Mouse (Mus musculus): ENCODE results near the gene Clrn2. TPM values are rescaled to one million over a fixed set of nuclear protein-coding genes. Genes with fewer than 3 reads are reported as not detected.
"Not testable (repeated sequence)": the region's sequence is repeated elsewhere in the genome, so short reads cannot be mapped to it uniquely, and the experiment has no call there.

Clrn2 gene
- under 1 TPM; 0.37 to 0.53 TPM for total RNA-seq (2021)

DNA sequence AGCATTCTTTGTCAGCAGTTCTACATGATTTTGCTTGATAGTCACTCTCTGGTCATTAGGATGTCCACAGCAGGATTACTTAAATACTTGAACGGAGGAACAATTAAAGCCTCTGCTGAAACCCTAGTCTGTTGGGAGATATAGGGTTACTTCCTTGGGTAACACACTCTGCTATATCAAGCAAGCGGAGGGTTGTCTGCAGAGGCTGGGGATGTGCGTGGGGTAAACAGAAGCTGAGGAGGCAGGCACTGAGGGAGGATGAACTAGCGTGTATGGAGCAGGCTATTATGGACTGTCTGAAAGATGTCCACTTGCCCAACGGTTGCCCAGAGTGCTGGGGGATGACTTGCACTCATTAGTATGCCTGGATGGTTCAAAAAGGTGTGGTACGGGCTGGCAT lies at the start of gene Clrn2:
Gene Clrn2, plus strand, starts transcription at position 301 of the 400 bp plus-strand sequence.
- DNase-seq (ENCODE audit: low spot score in 2 of 2), result peak in 1 of 2 experiments; percentile 26
- intact Hi-C loops (cut with DNase I), result no loop called here

DNA sequence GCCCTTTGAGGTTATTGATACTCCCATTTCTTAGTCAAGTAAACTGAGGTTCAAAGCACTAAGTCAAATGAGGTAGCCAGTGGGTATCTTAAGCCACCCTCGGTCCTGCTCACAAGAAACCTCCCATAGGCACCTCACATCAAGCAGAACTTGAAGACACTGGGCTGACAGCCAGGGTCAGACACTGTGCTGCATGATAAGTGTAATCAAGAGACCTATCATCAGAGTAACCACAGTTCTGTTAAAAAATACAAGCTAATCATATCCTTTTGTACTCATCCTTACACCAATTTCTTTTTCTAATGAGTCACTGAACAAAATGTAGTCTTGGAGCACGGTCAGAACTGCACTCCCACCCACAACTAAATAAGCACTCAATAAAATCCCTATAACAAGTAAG lies 47.4 kb upstream of the Clrn2 start:
- no peak for DNase-seq (ENCODE audit: low spot score in 2 of 2)
- intact Hi-C loops (cut with DNase I), result loop anchor here (10.0 kb wide), 1 partner anchor 111 kb away; no protein-coding TSS in a partner anchor

DNA sequence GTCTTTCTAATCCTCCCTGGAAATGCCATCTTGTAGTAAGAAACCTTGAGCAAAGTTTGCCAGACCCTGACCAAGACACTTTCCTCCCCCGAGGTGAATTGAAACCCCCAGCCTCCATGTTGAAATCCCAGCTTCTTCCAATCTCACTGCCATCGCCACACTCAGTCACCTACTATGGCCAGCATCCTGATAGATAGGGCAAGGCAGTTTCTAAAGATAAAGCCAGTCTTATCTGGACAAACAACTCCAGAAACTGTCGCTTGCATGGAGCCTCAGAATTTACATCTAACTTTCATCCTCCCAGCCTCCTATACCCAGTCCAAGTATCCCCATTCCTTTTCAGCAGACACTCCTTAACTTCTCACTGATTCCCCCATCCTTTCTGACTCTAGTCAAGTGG lies 37.1 kb upstream of the Clrn2 start:
- no peak for DNase-seq (ENCODE audit: low spot score in 2 of 2)
- intact Hi-C loops (cut with DNase I), result no loop called here

DNA sequence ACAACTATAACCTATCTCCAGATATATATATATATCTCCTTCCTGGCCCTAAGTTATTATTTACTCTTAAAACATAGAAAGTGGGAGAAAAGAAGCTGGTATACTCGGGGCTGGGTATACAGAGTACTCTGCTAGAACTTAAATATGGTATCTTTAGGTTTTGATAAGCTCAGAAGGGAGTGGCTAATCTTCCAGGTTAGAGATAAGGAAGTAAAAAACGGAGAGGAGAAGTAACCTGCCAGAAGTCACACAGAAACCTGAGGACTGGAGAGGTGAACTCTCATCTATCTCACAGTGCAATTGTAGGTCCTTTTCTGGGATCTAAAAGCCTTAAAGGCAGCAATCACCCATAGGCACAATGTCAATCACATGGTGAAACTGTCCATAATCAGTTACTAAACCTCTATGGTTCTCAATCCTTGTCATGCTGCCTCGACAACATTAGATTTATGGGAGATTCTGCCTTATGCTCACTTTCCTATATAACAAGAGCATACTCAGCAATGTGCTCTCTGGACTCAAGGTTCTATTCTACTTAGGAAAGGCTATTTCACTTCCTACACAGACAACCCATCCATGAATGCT lies 35.6 kb upstream of the Clrn2 start:
- intact Hi-C loops (cut with DNase I), result no loop called here
- no peak for DNase-seq (ENCODE audit: low spot score in 2 of 2)

DNA sequence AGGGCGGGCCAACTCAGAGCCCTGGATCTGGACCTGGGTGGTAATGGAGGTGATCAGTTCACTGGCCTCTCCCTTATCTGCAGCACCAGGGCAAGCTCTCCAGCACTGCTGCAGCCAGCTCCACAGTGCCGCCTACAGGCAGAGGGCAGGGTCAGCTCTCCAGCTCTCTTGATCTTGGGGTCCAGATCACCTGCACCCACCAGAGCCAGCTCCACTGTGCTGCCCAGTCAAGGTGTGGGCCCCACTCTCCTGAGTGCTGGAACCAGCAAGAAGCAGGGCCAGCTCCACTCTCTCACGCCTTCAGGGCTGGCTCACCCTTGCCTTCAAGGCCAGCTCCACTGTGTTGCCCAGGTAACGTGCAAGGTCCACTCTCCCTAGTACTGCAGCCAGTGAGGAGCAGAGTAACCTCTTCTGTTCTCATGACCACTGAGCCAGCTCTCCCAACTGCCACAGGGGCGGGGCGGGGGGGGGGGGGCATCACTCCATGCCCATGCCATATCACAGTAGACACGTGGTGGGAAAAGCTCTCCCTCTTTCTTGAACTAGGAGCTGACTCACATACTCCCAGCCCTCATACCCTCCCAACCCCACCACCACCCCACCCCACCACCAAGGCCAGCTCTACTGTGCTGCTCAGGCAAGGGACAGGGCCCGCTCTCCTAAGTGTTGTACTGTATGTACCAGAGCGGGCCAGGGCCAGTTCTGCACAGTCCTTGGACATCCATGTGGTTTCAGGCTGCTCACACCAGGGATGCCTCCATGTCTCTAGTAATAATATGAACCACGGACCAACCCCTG lies 33.5 kb upstream of the Clrn2 start:
- intact Hi-C loops (cut with DNase I), result no loop called here
- no peak for DNase-seq (ENCODE audit: low spot score in 2 of 2)

DNA sequence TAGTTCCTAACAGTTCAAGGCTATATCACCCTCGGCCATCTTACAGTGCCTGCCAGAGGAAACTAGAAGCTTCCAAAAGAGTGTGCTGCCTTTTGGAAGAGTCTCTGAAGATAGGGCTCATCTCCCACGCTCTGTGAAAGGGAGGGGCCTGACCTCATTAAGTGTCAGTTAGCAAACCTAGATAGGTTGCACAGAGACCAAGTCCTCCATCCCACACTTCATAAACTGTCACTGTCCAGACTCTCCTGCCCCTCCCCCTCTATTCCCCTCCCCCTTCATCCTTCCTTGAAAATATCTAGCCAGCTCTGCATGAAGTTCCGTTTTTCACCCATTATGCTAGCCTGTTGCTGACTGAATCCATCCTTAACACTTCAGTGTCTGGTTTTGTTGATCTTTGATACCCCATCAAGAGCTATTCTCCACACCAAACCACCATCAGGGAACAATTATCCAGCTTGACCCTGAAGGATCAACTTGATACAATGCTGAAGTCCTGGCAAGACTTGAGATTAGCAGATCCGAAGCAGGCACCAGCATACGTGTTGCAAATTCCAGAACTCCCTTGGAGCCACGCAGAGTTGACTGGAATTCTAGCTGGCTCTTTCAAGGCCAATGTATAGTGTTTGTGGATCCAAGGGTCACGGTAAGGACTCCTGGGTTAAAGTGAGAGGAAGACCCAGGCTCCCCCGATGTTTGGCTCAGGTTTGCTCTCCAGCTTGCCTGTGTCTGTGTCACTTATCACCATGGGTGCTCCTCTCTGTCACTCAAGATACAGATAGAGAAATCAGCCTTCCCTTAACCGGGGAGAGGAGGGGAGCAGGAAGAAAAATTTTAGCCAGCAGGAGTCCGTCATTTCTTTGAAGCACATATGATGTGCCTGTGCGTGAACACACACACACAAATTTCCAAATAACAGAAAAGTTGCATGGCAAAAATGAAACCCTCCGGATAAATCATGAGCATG lies 31.4 kb upstream of the Clrn2 start:
- intact Hi-C loops (cut with DNase I), result no loop called here

DNA sequence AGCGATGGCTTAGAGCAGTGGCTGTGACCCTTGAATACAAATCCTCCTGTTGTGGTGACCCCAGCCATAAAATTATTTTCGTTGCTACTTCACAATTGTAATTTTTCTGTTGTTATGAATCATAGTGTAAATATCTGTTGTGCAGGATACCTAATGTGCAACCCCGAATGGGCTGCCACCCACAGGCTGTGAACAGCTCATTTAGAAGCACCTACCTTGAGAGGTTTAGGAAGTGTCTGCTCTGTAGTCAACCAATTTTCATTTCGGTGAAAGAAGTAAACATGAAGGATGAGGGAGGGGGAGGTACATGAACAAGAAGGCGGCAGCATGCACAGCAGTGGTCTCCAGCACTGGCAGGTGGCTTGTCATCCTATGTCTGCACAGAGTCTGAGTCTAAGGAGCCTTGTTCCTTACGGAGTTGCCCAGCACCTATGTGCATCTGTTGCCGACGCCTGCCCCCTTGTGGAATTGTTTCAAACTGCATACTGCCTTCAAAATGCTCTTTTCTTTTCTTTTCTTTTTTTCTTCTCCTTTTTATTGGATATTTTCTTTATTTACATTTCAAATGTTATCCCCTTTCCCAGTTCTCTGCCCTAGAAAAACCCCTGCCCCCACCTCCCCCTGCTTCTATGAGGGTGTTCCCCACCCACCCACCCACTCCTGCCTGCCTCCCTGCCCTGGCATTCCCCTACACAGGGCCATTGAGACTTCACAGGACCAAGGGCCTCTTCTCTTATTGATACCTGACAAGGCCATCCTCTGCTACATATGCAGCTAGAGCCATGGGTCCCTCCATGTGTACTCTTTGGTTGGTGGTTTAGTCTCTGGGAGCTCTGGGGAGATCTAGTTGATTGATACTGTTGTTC lies 29.3 kb upstream of the Clrn2 start:
- DNase-seq (ENCODE audit: low spot score in 2 of 2), result peak; percentile 55 to 71
- intact Hi-C loops (cut with DNase I), result loop anchor here (1.0 kb wide), 1 partner anchor 1140 kb away; no protein-coding TSS in a partner anchor

More for the DNA sequence above, 31.4 kb upstream of the Clrn2 start:
- DNase-seq (ENCODE audit: low spot score in 2 of 2), result no peak

DNA sequence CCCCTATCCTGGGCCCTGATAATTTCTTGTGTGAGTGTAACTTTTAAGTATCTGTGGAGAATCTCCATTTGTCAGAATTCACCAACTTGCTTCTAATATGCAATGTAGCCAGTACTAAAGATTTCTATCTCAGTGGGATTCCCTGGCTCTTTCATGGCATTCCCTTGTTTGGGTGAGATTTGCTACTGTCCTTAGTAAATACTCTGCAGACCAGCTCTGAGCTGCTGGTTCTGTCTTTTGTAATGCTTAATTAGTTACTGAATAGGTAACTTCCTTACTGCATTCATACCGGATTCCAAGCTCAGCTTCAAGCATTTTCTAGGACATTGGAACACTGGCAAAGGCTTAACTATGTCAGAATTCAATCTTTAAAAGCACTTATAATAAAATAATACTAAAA lies 27.8 kb upstream of the Clrn2 start:
- not testable (repeated sequence) for DNase-seq (ENCODE audit: low spot score in 2 of 2)
- intact Hi-C loops (cut with DNase I), result loop anchor here (5.0 kb wide), 1 partner anchor 1123 kb away; no protein-coding TSS in a partner anchor

DNA sequence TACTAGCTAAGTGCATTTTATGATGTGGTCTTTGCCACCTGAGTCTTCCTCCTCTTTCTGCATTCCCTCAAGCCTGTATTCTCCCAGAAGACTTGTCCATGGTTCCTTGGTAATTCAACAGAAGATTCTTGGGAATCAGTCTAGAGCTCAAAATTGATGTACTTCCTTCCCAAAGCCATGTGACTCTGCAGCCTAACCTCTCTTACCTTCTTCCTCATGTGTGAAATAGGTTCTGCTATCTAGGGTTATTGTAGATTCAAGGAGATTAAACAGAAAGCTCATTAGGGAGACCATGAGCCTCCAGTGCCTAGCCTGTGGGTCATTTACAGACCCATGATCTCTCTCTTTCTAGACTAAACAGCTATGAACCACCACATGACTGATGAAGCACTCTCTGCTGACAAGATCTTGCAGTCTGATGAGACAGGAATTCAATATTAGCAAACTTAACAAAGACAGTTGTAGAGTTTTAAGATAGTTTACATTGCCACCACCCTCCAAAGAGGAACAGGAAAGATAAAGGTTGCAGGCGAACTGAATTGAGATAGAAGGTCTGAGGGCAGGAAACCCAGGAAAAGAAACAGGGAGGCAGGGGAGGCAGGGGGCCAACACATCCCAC lies 27.0 kb upstream of the Clrn2 start:
- DNase-seq (ENCODE audit: low spot score in 2 of 2), result no peak
- intact Hi-C loops (cut with DNase I), result loop anchor here (5.0 kb wide), 1 partner anchor 1124 kb away; no protein-coding TSS in a partner anchor

DNA sequence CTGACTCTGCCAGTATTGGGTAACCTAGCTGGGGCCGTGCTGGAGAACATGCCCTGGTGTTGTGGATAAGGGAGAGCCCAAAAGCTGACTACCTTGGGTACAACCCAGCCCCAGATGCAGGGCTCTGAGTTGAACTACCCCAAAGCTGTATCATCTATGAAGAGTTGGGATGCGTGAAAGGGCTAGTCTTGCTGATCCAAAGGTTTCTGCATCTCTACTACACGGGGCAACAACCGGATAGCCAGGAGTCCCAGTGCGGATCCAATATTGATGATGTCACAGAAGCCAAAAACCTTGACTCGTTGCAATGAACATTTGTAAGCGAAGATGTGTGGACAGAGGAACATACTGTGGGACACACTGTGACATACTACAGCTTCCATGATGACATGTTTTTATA lies 25.7 kb upstream of the Clrn2 start:
- intact Hi-C loops (cut with DNase I), result loop anchor here (5.0 kb wide), 1 partner anchor 1126 kb away; no protein-coding TSS in a partner anchor
- DNase-seq (ENCODE audit: low spot score in 2 of 2), result no peak

DNA sequence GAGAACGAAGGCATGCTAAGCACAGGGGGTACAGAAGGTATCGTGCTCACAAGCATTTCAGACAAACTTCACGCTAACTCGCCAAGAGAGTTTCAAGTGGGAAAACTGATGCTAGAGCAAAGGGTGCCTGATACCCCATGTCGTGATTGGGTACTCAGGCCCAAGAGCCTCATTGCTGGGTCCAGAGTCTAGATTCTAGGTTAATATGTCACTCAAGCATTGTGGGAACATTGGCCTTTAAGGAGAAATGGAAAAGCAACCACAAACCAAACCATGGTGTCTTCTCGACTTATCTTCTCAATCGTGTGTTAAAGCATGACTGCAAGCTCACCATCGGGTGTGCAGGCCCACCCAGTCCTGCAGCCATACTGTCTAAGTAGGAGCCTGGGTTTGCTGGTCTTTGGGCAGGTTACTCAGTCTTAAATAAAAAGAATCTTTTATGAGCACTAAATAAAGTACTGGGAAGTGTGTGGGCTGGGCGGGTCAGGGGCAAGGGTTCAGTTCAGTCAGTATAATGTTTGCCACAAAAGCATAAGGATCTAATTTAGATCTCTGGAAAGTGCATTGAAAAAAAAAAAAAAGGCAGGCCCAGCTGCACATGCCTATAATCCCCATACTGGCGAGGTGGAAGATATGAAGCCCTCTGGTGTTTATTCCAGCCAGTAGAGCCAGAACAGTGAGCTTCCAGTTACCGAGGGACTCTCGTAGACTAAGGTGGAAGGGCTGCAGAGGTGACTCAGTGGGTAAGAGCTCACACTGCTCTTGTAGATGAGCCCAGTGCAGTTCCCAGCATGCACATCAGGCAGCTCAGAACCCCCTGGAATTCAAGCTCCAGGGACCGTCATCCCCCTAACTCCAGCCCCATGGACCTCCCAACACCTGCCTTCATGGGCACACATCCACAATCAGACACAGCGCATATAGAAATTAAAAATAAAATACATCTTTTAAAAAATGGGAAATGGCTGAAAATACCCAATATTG lies 17.3 kb upstream of the Clrn2 start:
- intact Hi-C loops (cut with DNase I), result loop anchor here (10.0 kb wide), 1 partner anchor 1761 kb away; no protein-coding TSS in a partner anchor
- no peak for DNase-seq (ENCODE audit: low spot score in 2 of 2)

DNA sequence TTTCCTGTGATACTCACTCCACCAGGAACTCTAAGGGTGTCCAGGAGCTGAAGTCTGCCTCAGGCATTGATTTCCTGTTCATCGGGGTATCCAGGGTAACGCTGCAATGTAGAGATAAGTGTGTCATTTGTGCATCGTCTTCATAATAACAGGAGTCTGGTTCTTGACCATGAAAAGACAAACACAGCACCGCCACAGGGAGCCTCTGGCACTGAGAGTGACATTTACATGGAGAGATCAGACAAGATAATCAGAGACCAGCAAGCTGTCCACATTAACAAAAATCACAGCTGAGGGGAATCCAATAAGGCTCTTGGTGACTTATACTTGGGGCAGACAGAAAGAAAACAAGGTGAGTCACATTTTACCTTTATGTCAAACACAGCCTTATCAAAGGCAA lies 15.7 kb upstream of the Clrn2 start:
- intact Hi-C loops (cut with DNase I), result loop anchor here (10.0 kb wide), 1 partner anchor 1763 kb away; no protein-coding TSS in a partner anchor
- no peak for DNase-seq (ENCODE audit: low spot score in 2 of 2)

DNA sequence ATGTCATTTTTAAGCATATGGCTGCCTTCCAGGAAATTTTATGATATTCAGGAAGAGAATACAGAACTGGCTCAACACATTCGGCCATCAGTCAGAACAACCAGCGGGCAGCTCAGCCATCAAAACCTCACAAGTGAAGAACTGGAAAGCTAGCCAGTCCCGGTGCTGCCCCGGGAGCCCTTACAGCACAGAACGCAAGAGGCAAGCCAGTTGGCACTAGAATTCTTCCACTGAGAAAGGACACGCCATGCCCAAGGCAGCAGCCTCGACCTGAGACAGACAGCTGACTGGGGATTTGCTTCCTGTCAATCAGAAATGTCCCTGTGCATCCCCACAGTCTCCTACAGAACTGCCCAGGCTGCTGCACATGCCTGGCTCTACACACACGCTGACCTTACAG lies 15.2 kb upstream of the Clrn2 start:
- no peak for DNase-seq (ENCODE audit: low spot score in 2 of 2)
- intact Hi-C loops (cut with DNase I), result loop anchor here (10.0 kb wide), 1 partner anchor 1764 kb away; no protein-coding TSS in a partner anchor

DNA sequence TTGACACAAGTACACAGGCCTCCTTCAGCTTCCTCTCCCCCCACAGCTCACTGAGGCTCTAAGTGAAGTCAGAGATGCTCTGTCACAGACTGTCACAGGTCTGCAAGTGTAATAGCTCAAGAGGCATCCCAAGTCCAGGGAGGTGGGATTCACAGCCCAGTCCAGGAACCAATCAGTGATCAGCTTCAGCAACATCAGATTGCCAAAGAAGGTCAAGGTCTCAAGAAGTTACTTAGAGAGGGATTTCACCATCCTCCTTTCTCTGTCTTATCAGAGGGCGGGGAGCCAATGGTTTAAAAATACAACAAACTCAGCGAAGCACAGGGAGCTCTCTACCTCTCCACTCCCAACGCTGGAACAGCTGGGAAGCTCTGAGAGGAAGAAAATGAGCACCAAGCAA lies 12.4 kb upstream of the Clrn2 start:
- intact Hi-C loops (cut with DNase I), result no loop called here
- no peak for DNase-seq (ENCODE audit: low spot score in 2 of 2)

DNA sequence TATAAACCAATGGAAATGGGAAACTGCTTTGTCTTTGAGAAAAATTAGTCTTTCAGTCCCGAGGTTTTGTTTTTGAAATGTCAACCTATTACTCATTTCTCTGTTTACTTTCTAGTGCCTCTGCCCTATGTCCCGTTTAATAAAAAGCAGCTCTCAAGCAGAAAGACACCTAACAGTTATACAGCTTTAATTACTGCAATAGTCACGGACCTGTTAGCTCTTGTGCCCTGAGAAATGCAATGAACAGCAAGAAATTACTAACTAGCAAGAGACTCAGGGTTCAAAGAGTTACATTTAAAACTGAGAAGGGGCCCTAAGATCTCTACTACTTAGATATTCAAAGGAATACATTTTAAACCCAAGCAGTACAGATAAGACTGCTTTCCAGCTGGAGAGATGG lies 11.8 kb upstream of the Clrn2 start:
- no peak for DNase-seq (ENCODE audit: low spot score in 2 of 2)
- intact Hi-C loops (cut with DNase I), result no loop called here

DNA sequence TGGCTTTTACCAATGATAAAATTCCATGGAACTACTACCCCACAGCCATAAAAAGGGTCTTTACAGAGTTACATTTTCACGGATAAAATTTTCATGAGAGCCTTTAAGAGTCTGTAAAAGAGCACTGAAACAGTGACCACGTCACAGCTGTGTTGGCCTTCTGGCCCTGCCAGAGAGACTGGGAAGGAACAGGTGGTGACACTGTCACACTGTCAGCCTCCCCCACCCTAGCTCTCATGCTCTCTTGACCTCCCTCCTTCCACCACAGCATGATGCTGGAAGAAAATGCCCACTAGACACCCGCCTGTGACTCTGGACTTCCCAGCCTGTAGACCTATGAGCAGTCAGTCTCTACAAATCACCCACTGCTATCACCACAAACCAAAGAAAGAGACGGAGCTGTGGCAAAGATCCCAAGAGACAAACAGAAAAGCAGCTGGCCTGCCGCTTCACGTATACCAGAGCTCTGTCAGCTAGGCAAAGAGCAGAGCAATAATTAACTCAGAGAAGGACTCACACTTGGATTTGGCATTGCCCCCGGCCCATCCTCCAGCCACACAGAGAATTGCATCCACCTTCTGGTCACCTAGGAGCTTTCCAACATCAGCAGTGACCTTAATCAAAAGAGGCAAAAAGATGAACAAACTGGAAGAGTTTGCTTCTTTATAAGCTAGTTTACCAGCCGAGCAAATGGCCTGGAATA lies 9.3 kb upstream of the Clrn2 start:
- intact Hi-C loops (cut with DNase I), result no loop called here
- no peak for DNase-seq (ENCODE audit: low spot score in 2 of 2)

DNA sequence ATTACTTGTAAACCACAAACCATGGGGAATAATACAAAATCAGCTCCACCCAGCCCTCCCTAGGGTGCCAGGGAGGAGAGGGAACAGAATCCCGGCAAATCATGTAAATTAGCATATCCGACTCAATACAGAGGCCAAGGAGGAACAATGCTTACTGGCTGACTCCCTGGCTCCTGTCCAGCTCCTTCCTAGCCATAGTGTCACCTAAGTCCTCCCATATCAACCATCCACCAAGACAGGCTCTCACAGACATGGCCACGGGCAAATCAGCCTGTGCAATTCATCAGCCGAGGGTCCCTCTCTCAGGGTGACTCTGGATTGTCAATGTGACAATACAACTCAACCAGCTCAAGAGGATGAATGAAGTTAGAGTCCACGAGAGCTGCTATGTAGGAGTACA lies 4.9 kb upstream of the Clrn2 start:
- intact Hi-C loops (cut with DNase I), result no loop called here
- DNase-seq (ENCODE audit: low spot score in 2 of 2), result no peak

Measured in left cerebral cortex, postnatal 25 days (tissue).